Mouse (Mus musculus): ENCODE results near the gene Mrpl39.

The Mrpl39 gene

GRCm38 (mm10) chr16:84744703-84745490, 9.4 kb upstream of the Mrpl39 start:
- DNase-seq: peak; percentile 91

DNA sequence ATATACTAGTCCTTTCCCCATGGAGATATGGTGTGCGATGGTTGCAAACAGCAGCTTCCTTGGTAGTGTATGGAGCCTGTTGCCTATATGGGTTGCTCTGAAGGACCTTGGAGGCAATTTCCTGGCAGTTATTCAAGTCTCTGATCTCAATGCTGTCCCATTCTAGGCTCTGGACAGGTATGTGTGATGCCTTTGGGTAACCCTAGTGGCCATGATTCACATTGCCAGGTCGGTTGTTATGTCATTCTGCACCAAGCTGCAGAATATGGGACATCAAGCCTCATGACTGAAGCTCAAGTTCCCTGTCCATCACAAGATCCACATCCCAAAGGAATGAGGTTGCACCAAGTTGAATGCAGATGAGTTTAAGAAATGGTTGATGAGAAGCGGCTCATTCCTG, 1.8 kb upstream of the Mrpl39 start:
- DNase-seq: no peak

DNA sequence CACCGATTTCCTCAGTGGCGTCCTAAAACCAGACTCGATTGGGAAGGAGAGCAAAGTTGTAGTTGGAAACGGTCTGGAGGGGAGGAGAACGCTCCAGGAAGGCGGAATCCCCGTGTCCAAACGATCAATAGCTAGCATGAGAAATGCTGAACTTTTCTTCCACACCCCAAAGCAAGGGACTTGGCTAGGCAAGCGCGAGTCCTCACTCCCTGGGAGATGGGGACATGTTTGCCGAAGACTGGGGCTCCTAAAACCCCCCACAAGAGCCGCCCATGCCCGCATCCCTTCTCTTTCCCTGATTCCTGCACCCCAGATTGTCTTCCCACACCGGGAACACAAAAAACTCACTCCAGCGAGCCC, 756 bp downstream of the Mrpl39 start:
- DNase-seq: no peak

- DNase-seq: no peak
Measured at GRCm38 (mm10) chr16:84720670-84721069, 14.9 kb downstream of the Mrpl39 start.

DNA sequence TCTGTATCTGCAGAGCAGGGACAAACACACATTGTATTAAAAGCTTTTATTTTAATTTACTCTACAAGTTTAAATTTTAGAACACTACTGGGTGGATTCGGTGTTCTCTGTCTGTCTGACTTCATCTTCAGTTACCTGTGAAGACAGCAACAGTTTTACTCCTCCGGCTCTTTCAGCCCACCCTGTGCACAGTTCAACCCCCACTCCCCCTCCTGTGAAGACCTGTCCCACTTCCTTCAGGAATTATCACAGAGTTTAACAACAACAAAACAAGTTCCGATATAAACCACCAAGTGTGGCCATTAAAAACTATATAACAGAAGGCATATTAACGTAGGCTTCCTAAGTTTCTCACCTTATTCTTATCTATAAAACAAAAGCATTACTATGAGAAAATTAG, 17.3 kb downstream of the Mrpl39 start:
- no peak for DNase-seq

DNA sequence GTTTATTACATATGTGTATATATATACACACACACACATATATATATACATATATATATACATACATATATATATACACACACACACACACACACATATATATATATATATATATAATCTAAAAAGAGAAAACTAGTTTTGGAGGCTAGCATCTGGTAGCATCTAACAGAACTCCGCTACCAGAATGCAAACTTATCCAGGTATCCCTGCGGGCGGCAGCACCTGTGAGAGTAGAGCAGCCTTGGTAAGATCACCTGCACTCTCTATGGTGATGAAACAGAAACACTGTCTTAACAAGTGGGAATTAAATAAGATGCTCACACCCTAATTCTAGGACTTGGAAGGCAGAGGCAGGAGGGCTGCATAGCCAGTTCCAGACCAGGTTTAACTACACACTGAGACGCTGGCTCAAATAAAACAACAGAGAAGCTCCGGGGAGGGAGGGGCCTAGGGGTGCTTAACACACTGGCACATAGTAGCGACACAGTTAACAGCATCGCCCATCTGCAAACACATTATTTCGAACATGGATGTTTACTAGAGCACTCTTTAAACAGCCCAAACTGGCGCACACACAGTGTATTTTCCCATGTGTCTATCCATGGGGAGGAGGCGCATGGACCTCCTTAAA, 17.8 kb downstream of the Mrpl39 start:
- DNase-seq: no peak

DNA sequence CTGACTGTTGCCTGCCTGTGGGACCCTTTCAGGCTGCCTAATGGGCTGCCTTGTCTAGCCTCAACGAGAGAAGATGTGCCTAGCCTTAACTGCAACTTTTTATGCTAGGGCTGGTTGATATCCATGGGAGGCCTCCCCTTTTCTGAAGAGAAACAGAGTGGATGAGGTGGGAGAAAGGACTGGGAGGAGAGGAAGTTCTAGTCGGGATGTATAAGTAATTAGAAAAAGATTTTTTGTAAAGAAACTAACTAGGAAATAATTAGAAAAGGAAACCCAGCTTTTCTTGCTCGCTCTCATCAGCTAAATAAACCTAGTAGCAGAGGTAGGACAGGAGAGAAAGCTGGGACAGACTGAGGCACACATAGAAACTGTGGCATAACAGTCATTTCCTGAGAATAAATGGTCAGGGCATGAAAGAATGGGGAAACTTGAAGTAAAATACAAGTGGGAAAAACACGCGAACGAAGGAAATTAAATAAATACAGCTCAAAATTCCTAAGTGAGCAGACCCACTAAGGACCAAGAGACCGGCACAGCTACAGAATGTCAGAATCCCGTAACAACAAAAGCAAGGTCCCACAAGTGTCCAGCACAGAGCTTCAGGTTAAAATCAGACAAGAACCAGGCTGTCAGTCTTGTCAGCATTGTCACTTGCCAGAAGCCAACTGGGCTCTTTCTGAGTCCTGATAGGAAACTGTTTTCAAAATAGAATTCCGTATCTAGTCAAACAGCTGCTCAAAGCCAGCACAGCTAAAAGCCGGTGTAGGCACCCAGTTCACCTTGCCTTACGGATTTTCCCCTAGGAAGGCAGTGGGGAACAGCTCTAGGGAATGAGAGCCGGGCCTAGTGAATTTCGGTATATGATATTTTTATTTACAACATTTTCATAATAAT, 18.6 kb downstream of the Mrpl39 start:
- no peak for DNase-seq

GRCm38 (mm10) chr16:84716197-84716596, 19.3 kb downstream of the Mrpl39 start:
- no peak for DNase-seq

DNA sequence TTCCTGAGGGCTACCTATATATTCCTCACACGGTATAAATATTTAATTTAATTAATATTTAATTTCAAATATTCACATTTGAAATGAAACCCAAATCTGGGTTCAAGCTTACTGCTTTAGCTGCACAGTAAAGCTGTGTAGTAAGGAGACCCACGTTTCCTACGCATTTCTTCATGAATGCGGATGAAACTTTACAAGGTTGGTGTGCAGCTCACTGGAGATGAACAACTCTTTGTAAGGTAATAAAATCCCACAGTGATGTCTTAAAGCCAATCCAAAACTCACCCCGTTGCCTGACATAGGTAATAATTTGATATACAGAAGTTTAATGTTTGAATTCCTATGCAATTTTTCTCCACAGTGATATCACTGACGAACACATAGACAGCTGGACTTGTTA, 20.6 kb downstream of the Mrpl39 start:
- no peak for DNase-seq

- DNase-seq: no peak
Measured at GRCm38 (mm10) chr16:84713926-84714325, 21.6 kb downstream of the Mrpl39 start.

DNA sequence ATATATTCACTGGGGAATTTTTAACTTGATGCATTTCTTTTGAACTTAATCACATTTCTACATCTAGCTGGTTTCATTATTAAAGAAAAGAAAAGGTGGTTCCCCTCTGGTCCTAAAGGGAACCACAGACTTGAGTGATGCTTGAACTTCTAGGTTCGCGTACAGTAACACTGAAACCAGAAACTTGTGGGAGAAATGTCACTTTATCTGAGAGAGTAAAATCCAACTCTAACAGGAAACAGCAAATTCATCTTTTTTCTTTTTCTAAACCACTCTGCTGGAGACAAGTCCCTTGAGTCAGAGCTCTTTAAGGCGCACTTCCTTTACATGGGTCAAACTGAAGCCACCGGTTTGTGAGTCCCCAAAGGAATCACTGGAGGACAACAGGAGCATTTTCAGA, 22.4 kb downstream of the Mrpl39 start:
- DNase-seq: no peak

- DNase-seq: no peak
Measured at GRCm38 (mm10) chr16:84708649-84709048, 26.9 kb downstream of the Mrpl39 start.

DNA sequence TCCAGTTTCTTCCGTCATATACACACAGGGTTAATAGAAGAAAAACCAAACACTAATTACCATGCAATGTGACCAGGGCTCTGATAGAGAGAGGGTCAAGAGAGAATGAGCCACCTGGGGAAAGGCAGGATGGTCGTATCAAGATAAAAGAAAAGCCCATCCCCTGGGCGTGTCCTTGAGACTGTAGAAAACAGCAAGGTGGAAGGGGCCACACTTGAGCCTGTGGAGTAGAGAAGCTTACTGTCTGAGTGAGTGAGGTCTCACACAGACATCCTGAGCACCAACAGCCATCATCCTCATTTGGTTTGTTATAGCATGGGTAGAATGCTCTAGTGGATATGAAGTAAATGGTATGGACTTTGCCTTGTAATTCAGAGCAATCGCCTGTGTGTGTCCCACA, 27.7 kb downstream of the Mrpl39 start:
- DNase-seq: no peak

GRCm38 (mm10) chr16:84706571-84706970, 29.0 kb downstream of the Mrpl39 start:
- DNase-seq: no peak

GRCm38 (mm10) chr16:84705507-84705906, 30.0 kb downstream of the Mrpl39 start:
- DNase-seq: no peak

DNA sequence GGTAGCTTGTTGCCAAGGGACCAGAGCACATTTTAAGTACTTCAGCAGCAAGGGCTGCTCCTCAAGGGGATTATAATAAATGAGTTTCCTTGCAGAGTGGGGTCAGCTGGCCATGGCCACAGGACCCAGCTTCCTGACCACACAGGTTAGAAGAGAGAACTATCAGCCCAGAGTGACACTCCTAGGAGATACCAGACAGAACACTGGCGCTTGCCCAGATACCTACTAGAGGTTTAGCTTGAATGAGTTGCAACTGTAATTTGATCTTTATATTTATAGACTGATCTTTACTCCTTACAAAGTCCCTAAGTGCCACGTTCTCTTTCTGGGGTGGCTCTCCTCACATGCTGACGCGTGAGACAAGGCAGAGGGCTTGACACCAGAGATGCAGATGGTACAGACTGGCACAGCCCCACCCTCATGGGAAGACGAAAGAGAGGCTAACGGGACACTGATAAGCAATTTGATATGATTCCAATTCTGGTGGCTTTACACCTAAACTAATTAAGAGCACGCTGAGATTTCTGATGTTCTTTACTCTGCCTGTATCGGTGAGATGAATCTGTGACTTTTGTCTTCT, 30.8 kb downstream of the Mrpl39 start:
- no peak for DNase-seq

- DNase-seq: no peak
Measured at GRCm38 (mm10) chr16:84703769-84704660, 31.5 kb downstream of the Mrpl39 start.

GRCm38 (mm10) chr16:84703129-84703768, 32.3 kb downstream of the Mrpl39 start:
- peak; percentile 95 for DNase-seq

DNA sequence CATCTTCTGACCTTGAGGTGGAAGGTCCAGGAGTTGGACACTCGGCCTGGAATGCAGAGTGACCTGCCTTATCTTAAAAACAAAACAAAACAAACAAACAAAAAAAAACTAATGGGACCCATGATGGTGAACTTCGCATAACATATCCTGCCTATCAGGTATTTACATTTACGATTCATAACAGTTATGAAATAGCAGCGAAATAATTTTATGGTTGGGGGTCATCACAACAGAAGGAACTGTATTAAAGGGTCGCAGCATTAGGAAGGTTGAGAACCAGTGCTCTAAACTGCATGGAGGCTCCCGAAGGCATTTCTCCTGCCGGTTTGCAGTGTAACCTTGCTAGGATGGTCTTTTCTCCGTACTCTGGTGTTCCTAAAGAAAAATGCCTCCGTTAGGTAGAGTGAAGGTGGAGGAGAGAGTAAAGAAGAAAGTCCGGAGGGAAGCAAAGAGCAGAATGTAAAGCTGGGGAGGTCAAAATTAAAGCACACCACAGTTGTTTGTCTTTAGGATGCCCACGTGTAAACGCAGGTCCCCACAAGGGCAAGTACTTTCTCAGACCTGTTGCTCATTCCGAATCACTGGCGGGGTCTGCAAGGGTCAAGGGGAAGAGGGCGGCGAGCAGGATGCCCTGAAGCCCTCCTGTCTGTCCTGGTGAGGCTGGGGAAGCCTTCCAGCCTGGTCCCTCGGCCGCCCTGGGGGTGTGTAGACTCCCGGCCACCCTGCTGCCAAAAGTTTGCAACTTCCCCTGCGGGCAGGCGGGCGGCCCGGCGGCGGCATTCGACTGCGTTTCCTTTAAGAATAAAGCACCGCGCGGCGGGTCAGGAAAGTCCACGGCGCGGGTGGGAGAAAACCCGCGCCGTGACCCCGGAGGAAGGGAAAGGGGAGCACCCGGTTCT, 33.1 kb downstream of the Mrpl39 start:
- DNase-seq: peak; percentile 93

DNA sequence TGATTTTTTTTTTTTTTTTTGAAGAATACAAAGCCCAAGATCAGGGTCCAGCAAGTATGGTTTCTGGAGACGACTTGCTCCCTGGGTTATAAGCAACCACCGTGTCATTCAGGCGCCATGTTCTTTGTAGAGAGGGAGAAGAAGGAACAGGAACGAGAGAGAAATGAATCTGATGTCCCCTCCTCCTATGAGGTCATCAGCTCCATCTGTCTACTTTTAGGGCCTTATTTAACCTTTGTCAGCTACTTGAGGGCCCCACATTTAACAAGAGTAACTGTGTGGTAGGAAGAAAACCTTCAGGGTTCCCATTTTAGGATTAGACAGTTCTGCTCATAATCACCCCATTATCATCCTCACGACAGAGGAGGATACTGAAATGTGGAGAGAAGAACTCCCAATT, 34.5 kb downstream of the Mrpl39 start:
- no peak for DNase-seq

- DNase-seq: no peak
Measured at GRCm38 (mm10) chr16:84698708-84699107, 36.8 kb downstream of the Mrpl39 start.
